Mouse (Mus musculus): ENCODE measurements at regions not wholly inside any gene's neighbourhood (a gene's known extent, or its start where the extent isn't known, plus 50 kb on each side); places are given as distances from the start of the nearest gene placed in this dataset.
A peak's percentile ranks its signal among the peaks of the same experiment; 100 is the strongest.

- DNase-seq (ENCODE audit: low spot score in 2 of 2): no peak
- intact Hi-C loops (cut with DNase I): no loop called here
These were observed 67.0 kb upstream of the Ssx2ip start for GRCm38 (mm10) chr3:146337429-146337828.

- intact Hi-C loops (cut with DNase I): no loop called here
- DNase-seq (ENCODE audit: low spot score in 2 of 2): peak; percentile 50 to 72
These were observed 66.6 kb upstream of the Ssx2ip start for GRCm38 (mm10) chr3:146337861-146338281.

GRCm38 (mm10) chr3:146338445-146338844 is 66.0 kb upstream of the Ssx2ip start:
- intact Hi-C loops (cut with DNase I): no loop called here

GRCm38 (mm10) chr3:146340316-146341055 is 64.0 kb upstream of the Ssx2ip start:
- DNase-seq (ENCODE audit: low spot score in 2 of 2): no peak
- intact Hi-C loops (cut with DNase I): loop anchor here (10.0 kb wide), 1 partner anchor 574 kb away; no protein-coding TSS in a partner anchor

More at GRCm38 (mm10) chr3:146338445-146338844, 66.0 kb upstream of the Ssx2ip start:
- DNase-seq (ENCODE audit: low spot score in 2 of 2): no peak

GRCm38 (mm10) chr3:146341652-146342340 is 62.6 kb upstream of the Ssx2ip start:
- intact Hi-C loops (cut with DNase I): loop anchor here (10.0 kb wide), 1 partner anchor 573 kb away; no protein-coding TSS in a partner anchor
- DNase-seq (ENCODE audit: low spot score in 2 of 2): no peak

GRCm38 (mm10) chr3:146342727-146343126 is 61.7 kb upstream of the Ssx2ip start:
- intact Hi-C loops (cut with DNase I): loop anchor here (10.0 kb wide), 1 partner anchor 572 kb away; no protein-coding TSS in a partner anchor

GRCm38 (mm10) chr3:146343649-146344401 is 60.6 kb upstream of the Ssx2ip start:
- peak; percentile 79 to 81 for DNase-seq (ENCODE audit: low spot score in 2 of 2)
- intact Hi-C loops (cut with DNase I): loop anchor here (10.0 kb wide), 1 partner anchor 571 kb away; no protein-coding TSS in a partner anchor

More at GRCm38 (mm10) chr3:146342727-146343126, 61.7 kb upstream of the Ssx2ip start:
- DNase-seq (ENCODE audit: low spot score in 2 of 2): no peak

GRCm38 (mm10) chr3:146344402-146345025 is 59.9 kb upstream of the Ssx2ip start:
- intact Hi-C loops (cut with DNase I): loop anchor here (1.0 to 10.0 kb wide), 6 partner anchors 58 to 570 kb away; partner anchors contain the start of gene Ssx2ip
- DNase-seq (ENCODE audit: low spot score in 2 of 2): no peak

GRCm38 (mm10) chr3:146345308-146345780 is 59.1 kb upstream of the Ssx2ip start:
- DNase-seq (ENCODE audit: low spot score in 2 of 2): peak; percentile 74 to 77
- intact Hi-C loops (cut with DNase I): loop anchor here (1.0 to 10.0 kb wide), 6 partner anchors 57 to 569 kb away; partner anchors contain the start of gene Ssx2ip

- DNase-seq (ENCODE audit: low spot score in 2 of 2): no peak
- intact Hi-C loops (cut with DNase I): loop anchor here (1.0 to 10.0 kb wide), 6 partner anchors 56 to 569 kb away; partner anchors contain the start of gene Ssx2ip
These were observed 58.5 kb upstream of the Ssx2ip start for GRCm38 (mm10) chr3:146345946-146346345.

GRCm38 (mm10) chr3:146347311-146347710 is 57.1 kb upstream of the Ssx2ip start:
- intact Hi-C loops (cut with DNase I): loop anchor here (5.0 to 10.0 kb wide), 5 partner anchors 55 to 567 kb away; partner anchors contain the start of gene Ssx2ip
- DNase-seq (ENCODE audit: low spot score in 2 of 2): no peak

- no peak for DNase-seq (ENCODE audit: low spot score in 2 of 2)
- intact Hi-C loops (cut with DNase I): loop anchor here (5.0 to 10.0 kb wide), 5 partner anchors 53 to 566 kb away; partner anchors contain the start of gene Ssx2ip
These were observed 55.5 kb upstream of the Ssx2ip start for GRCm38 (mm10) chr3:146348921-146349320.

GRCm38 (mm10) chr3:146349393-146349792 is 55.0 kb upstream of the Ssx2ip start:
- no peak for DNase-seq (ENCODE audit: low spot score in 2 of 2)
- intact Hi-C loops (cut with DNase I): loop anchor here (5.0 to 10.0 kb wide), 5 partner anchors 53 to 565 kb away; partner anchors contain the start of gene Ssx2ip

- intact Hi-C loops (cut with DNase I): no loop called here
These were observed 54.3 kb upstream of the Ssx2ip start for GRCm38 (mm10) chr3:146350126-146350525.

GRCm38 (mm10) chr3:146351468-146351867 is 53.0 kb upstream of the Ssx2ip start:
- no peak for DNase-seq (ENCODE audit: low spot score in 2 of 2)
- intact Hi-C loops (cut with DNase I): no loop called here

More at GRCm38 (mm10) chr3:146350126-146350525, 54.3 kb upstream of the Ssx2ip start:
- DNase-seq (ENCODE audit: low spot score in 2 of 2): no peak

GRCm38 (mm10) chr3:146352187-146352586 is 52.3 kb upstream of the Ssx2ip start:
- intact Hi-C loops (cut with DNase I): no loop called here
- DNase-seq (ENCODE audit: low spot score in 2 of 2): no peak

GRCm38 (mm10) chr3:146353961-146354360 is 50.5 kb upstream of the Ssx2ip start:
- intact Hi-C loops (cut with DNase I): no loop called here
- no peak for DNase-seq (ENCODE audit: low spot score in 2 of 2)

Measured in left cerebral cortex, postnatal 14 days (tissue).